Mouse (Mus musculus) erythroblast, embryonic 14.5 days (primary cell): ENCODE measurements around the gene Nln. TPM values are rescaled to one million over a fixed set of nuclear protein-coding genes. Genes with fewer than 3 reads are reported as not detected.

Experiments used
- H3K27me3 ChIP-seq: 2 replicates; pipeline ENCODE4 v1.6.1; 2012; ENCODE audit warnings: inconsistent platforms; ENCODE audit not compliant: control insufficient read depth
- H3K36me3 ChIP-seq: 2 replicates; pipeline ENCODE4 v1.6.1; 2012; ENCODE audit warnings: mild to moderate bottlenecking, inconsistent platforms; ENCODE audit not compliant: control insufficient read depth
- H3K4me1 ChIP-seq: 2 replicates; pipeline ENCODE4 v1.6.1; 2012; ENCODE audit warnings: inconsistent platforms; ENCODE audit not compliant: control insufficient read depth
- H3K4me3 ChIP-seq: replicated peaks from 2 replicates; pipeline ENCODE3; 2012; ENCODE audit warnings: moderate library complexity, mild to moderate bottlenecking, inconsistent platforms
- H3K9me3 ChIP-seq: 2 replicates; pipeline ENCODE4 v1.6.1; 2012; ENCODE audit warnings: low read length, inconsistent platforms, mixed read lengths; ENCODE audit not compliant: control insufficient read depth
- GATA1 ChIP-seq: IDR thresholded peaks from 2 replicates; pipeline ENCODE4 v1.6.1; 2012; ENCODE audit warnings: low read length, inconsistent platforms, mixed read lengths
- TAL1 ChIP-seq: IDR thresholded peaks from 3 replicates; pipeline ENCODE4 v1.6.1; 2012; ENCODE audit warnings: low read length, inconsistent platforms, mixed read lengths
- polyA plus RNA-seq: library from polyadenylated mRNA; stranded (reverse); fragments of >175 nt; gene quantifications from 2 replicates; pipeline ENCODE4 v1.2.3, GENCODE M21; 2012

Gene Nln
- polyA plus RNA-seq, 1 experiment: 0.18 TPM

GRCm38 (mm10) chr13:104015246-104016105 is 93.9 kb downstream of the Nln start:
- TF ChIP-seq TAL1 (no peak), GATA1 (no peak)

DNA sequence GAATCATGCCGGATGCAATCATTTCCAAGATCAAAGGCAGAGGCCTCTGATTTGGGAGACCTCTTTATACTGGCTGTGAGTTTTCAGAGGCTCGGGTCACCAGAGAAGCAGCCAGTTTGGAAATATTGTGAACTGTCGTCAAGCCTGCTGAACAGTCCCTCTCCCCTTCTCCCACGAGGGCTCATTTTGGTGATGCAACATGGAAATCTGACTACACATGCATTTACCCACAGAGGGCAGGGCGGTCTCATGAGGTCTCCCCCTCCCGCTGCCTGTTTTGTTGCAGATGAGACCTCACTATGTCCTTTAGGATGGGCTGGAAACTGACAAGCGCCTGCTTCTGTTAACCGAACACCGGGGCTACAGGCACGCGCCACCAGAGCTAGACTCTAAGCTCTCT is 95.4 kb downstream of the Nln start:
- no peaks in the 10 kb centered on the region; the same call in 1 of the 2 replicates for H3K4me1 ChIP-seq
- TF ChIP-seq GATA1 (no peak), TAL1 (no peak)
- no peaks in the 10 kb centered on the region for H3K9me3 ChIP-seq
- no peaks in the 10 kb centered on the region for H3K27me3 ChIP-seq
- no peaks in the 10 kb centered on the region for H3K36me3 ChIP-seq
- no peak overlapping the region for H3K4me3 ChIP-seq

More at GRCm38 (mm10) chr13:104015246-104016105, 93.9 kb downstream of the Nln start:
- Histone ChIP-seq H3K27me3 (no peaks in the 10 kb centered on the region), H3K4me3 (no peak overlapping the region), H3K36me3 (no peaks in the 10 kb centered on the region), H3K9me3 (peaks cover 4% of the 10 kb centered on the region), H3K4me1 (no peaks in the 10 kb centered on the region; the same call in 1 of the 2 replicates)

DNA sequence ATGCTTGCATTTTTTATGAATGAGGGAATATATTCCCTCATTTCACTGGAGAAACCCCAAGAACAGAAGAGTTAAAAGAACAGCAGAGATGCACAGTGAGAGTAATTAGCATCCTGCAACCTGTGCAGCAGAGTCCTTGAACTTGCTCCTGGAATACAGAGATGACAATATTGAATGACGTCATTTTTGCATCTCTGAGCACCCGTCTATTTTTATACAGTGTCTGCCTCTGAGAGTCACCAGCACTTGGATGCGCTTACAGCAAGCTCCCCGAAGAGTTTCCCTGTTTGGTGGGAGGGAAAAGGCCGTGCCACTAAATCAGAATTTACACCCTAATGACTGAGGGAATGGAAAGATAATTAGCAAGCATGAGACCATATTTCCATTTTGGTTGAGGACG is 96.0 kb downstream of the Nln start:
- TF ChIP-seq GATA1 (no peak), TAL1 (no peak)
- Histone ChIP-seq H3K4me3 (no peak overlapping the region), H3K4me1 (no peaks in the 10 kb centered on the region; the same call in 1 of the 2 replicates)

DNA sequence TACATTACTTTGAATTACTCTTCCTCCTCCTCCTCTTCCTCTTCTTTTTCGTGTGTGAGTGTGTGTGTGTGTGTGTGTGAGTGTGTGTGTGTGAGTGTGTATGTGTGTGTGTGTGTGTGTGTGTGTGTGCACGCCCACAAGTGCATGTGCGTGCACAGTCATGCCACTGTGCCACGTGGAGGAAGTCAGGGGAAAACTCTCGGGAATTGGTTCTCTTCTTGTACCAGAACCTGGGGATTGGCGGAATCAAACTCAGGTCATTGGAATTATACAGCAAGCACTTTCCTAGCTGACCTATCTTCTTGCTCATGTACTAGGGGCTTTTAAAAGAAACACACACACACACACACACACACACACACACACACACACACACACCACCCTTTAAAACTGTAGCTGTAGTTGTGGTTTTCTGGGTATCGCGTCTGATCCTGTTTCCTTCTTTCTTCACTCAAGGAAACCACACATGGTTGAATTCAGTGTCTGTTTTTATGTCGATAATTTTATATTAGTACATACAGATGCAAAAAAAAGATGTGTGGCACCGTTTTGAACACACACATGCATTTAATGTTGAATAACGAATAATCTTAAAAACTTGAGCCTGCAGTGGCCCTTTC is 97.1 kb downstream of the Nln start:
- TF ChIP-seq GATA1: no peak
- TF ChIP-seq TAL1: no peak
- Histone ChIP-seq H3K4me3 (no peak overlapping the region), H3K4me1 (no peaks in the 10 kb centered on the region; the same call in 1 of the 2 replicates), H3K9me3 (no peaks in the 10 kb centered on the region), H3K36me3 (no peaks in the 10 kb centered on the region), H3K27me3 (no peaks in the 10 kb centered on the region)

More for the DNA sequence above, 96.0 kb downstream of the Nln start:
- no peaks in the 10 kb centered on the region for H3K9me3 ChIP-seq
- H3K27me3 ChIP-seq: no peaks in the 10 kb centered on the region
- H3K36me3 ChIP-seq: no peaks in the 10 kb centered on the region

- Histone ChIP-seq H3K9me3 (no peaks in the 10 kb centered on the region), H3K36me3 (no peaks in the 10 kb centered on the region), H3K4me3 (no peak overlapping the region), H3K4me1 (no peaks in the 10 kb centered on the region; the same call in 1 of the 2 replicates), H3K27me3 (no peaks in the 10 kb centered on the region)
- TF ChIP-seq GATA1 (no peak), TAL1 (no peak)
Measured at GRCm38 (mm10) chr13:104011289-104011688, 98.1 kb downstream of the Nln start.

- H3K4me3 ChIP-seq: no peak overlapping the region
- H3K36me3 ChIP-seq: no peaks in the 10 kb centered on the region
- TF ChIP-seq TAL1: no peak
- TF ChIP-seq GATA1: no peak
- no peaks in the 10 kb centered on the region for H3K27me3 ChIP-seq
- no peaks in the 10 kb centered on the region for H3K9me3 ChIP-seq
- no peaks in the 10 kb centered on the region for H3K4me1 ChIP-seq
Measured at GRCm38 (mm10) chr13:104005231-104005845, 104.1 kb downstream of the Nln start.

- Histone ChIP-seq H3K4me1 (peaks cover 4% of the 10 kb centered on the region), H3K27me3 (no peaks in the 10 kb centered on the region), H3K4me3 (no peak overlapping the region), H3K9me3 (no peaks in the 10 kb centered on the region), H3K36me3 (no peaks in the 10 kb centered on the region)
- TF ChIP-seq TAL1 (no peak), GATA1 (no peak)
Measured at GRCm38 (mm10) chr13:103994085-103994455, 115.3 kb downstream of the Nln start.

DNA sequence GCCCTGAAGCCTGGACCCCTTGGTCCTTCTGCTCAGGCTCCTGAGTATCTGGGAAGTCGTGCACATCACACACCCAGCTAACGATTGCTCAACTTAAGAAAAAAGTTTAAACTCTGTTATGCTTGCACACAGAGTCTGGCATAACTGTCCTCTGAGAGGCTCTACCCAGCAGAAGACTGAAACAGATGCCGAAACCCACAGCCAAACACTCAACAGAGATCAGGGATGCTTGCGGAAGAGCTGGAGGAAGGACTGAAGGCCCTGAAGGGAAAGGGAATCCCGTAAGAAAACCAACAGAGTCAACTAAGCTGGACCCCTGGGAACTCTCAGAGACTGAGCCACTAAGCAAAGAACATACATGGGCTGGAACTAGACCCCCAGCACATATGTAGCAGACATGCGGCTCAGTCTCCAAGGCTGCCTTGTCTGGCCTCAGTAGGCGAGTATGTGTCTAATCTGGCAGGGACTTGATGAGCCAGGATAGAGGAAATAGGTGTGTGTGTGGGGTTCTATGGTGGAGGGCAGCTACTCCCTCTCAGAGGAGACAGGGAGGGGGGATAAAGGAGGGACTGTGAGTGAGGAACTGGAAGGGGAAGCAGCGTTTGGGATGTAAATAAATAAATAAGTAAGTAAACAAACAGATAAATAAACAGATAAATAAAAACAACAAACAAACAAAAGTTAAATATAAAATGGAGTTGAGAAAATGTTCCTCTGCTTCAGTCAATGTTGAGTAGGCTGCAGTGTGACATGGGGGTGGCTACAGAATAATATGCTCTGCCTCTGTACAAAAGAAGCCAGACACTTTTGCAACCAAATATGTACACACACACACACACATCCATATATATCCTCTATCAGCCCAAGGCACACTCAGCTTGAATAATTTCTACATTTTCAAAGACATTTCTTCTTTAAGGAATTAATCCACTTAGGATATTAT is 116.0 kb downstream of the Nln start:
- TF ChIP-seq GATA1: no peak
- TF ChIP-seq TAL1: no peak
- Histone ChIP-seq H3K36me3 (no peaks in the 10 kb centered on the region), H3K4me3 (no peak overlapping the region), H3K27me3 (no peaks in the 10 kb centered on the region), H3K9me3 (no peaks in the 10 kb centered on the region), H3K4me1 (peaks cover 4% of the 10 kb centered on the region)
